Mouse (Mus musculus) bone marrow macrophage, adult 2 months (primary cell): ENCODE results near the gene Slc13a2.

Experiments
- CTCF ChIP-seq: IDR thresholded peaks from 2 replicates; pipeline ENCODE4 v1.5.1; 2012; ENCODE audit warnings: low read depth, mild to moderate bottlenecking, low read length, moderate library complexity
- POLR2A ChIP-seq: IDR thresholded peaks from 2 replicates; pipeline ENCODE4 v1.6.1; 2012; ENCODE audit warnings: mild to moderate bottlenecking, low read depth, low read length, borderline replicate concordance

DNA sequence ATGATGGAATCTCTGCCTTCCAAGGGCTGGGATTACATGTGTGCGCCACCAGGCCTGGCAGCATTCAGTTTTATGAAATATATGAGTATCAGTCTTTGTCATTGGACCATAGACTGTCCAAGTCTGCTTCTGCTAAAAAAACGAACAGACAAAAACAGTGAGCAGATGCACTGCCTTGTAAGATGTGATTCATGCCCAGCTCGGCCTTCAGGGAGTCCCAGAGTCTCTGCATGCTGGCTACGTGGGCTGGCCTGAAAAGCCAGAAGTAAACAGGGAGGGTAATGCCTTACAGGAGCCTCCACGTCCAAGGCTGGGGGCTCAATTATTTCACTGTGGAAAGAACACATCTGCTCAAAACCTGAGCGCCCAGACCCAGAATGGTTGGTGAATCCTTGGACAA, 9.2 kb downstream of the Slc13a2 start:
- TF ChIP-seq POLR2A: no peak
- no peak for TF ChIP-seq CTCF
